Mouse (Mus musculus) stomach, embryonic 16.5 days (tissue): ENCODE data around the gene Rad18. TPM values are rescaled to one million over a fixed set of nuclear protein-coding genes. Genes with fewer than 3 reads are reported as not detected.

ENCODE experiments used
- ATAC-seq: fragments of 200-750 bp; cut with Nextera tagmentation; 2 replicates; pipeline ENCODE4 v1.8.0; 2017; ENCODE audit warnings: moderate number of reproducible peaks, moderate TSS enrichment; ENCODE audit not compliant: insufficient read depth, low FRiP score
- H3K27ac ChIP-seq: fragments of 300-500 bp; sonication (generic); 2 replicates; pipeline ENCODE4 v1.5.1; 2014; ENCODE audit warnings: low read length
- H3K27me3 ChIP-seq: fragments of 300-500 bp; sonication (generic); 2 replicates; pipeline ENCODE4 v1.6.1; 2014; ENCODE audit warnings: low read length, control low read depth, mixed read lengths; ENCODE audit not compliant: control insufficient read depth, insufficient read depth
- H3K36me3 ChIP-seq: fragments of 300-500 bp; sonication (generic); 2 replicates; pipeline ENCODE4 v1.6.1; 2014; ENCODE audit warnings: low read length; ENCODE audit not compliant: control insufficient read depth, insufficient read depth
- H3K4me1 ChIP-seq: fragments of 300-500 bp; sonication (generic); 2 replicates; pipeline ENCODE4 v1.6.1; 2014; ENCODE audit warnings: low read length, control low read depth, mixed read lengths; ENCODE audit not compliant: control insufficient read depth, insufficient read depth
- H3K4me2 ChIP-seq: fragments of 300-500 bp; sonication (generic); 2 replicates; pipeline ENCODE4 v1.6.1; 2014; ENCODE audit warnings: low read depth, low read length, mixed read lengths
- H3K4me3 ChIP-seq: fragments of 300-500 bp; sonication (generic); replicated peaks from 2 replicates; pipeline ENCODE4 v1.5.1; 2014; ENCODE audit warnings: mild to moderate bottlenecking, low read length
- H3K9ac ChIP-seq: fragments of 300-500 bp; sonication (generic); 2 replicates; pipeline ENCODE4 v1.6.1; 2014; ENCODE audit warnings: low read length
- H3K9me3 ChIP-seq: fragments of 300-500 bp; sonication (generic); replicated peaks from 2 replicates; pipeline ENCODE4 v1.6.1; 2016; ENCODE audit warnings: low read length, control low read depth; ENCODE audit not compliant: control insufficient read depth
- WGBS: fragments of 180-500 bp; shearing (Covaris S2); extraction: QIAGEN DNeasy Blood & Tissue Kit; methylation state at CpG from one replicate; pipeline ENCODE4 v1.1.7; 2014; 5-methylcytosine and 5-hydroxymethylcytosine counted together
- polyA plus RNA-seq: library from polyadenylated mRNA; unstranded; fragments of >200 nt; fragmentation: Nextera tagmentation; extraction: Ambion mirVana; gene quantifications from 2 replicates; pipeline ENCODE4 v1.2.1, GENCODE M21; 2015

Gene Rad18
- polyA plus RNA-seq, 1 experiment from 2014 or later, result 30.2 TPM

- no peaks in the 10 kb centered on the region for H3K36me3 ChIP-seq
- H3K9ac ChIP-seq, result no peak overlapping the region
- H3K4me2 ChIP-seq, result no peak overlapping the region
- no peak for ATAC-seq
- no peaks in the 10 kb centered on the region for H3K4me1 ChIP-seq
- H3K27ac ChIP-seq, result no peak overlapping the region
- WGBS, result 63% methylated on average over 5 of the region's 5 CpGs
- H3K27me3 ChIP-seq, result no peaks in the 10 kb centered on the region
- no peaks in the 10 kb centered on the region for H3K9me3 ChIP-seq
- no peak overlapping the region for H3K4me3 ChIP-seq
These were observed 76.5 kb downstream of the Rad18 start for GRCm38 (mm10) chr6:112620027-112620426.

DNA sequence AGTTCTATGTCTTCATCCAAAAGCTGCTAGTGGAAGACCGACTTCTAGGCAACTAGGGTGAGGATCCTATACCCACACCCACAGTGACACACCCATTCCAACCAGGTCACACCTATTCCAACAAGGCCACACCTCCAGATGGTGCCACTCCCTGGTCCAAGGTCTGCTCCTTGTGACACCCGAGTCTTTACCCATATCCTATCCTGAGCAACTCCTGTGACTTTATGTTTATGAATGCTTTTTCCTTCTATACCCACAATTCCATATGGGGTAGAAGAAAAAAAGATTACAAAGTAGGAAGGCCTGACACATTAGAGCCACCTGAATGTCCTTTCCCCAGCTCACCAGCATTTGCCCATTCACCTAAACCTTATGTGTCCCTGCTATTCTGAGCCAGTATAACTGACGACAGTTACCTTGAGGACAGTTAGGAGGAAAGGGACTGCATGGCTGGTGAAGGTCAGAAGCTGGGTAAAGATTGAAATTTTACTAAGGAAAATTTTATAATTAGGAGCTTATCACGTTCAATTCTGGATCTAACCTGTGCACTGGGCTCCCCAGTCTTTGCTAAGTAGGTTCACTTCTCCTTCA, 78.7 kb downstream of the Rad18 start:
- Histone ChIP-seq H3K36me3 (no peaks in the 10 kb centered on the region), H3K4me1 (no peaks in the 10 kb centered on the region), H3K4me3 (no peak overlapping the region), H3K9ac (no peak overlapping the region), H3K27me3 (no peaks in the 10 kb centered on the region), H3K4me2 (no peak overlapping the region), H3K27ac (no peak overlapping the region), H3K9me3 (no peaks in the 10 kb centered on the region)
- no peak for ATAC-seq
- WGBS, result 84% methylated on average over 4 of the region's 4 CpGs

GRCm38 (mm10) chr6:112609027-112609426, 87.5 kb downstream of the Rad18 start:
- Histone ChIP-seq H3K27me3 (no peaks in the 10 kb centered on the region), H3K4me3 (no peak overlapping the region), H3K4me2 (no peak overlapping the region), H3K9ac (no peak overlapping the region), H3K36me3 (no peaks in the 10 kb centered on the region), H3K27ac (no peak overlapping the region), H3K9me3 (no peaks in the 10 kb centered on the region), H3K4me1 (no peaks in the 10 kb centered on the region)
- ATAC-seq, result no peak
- WGBS, result 61% methylated on average over 4 of the region's 4 CpGs

GRCm38 (mm10) chr6:112603866-112604265, 92.6 kb downstream of the Rad18 start:
- ATAC-seq, result no peak
- Histone ChIP-seq H3K4me2 (no peak overlapping the region), H3K4me3 (no peak overlapping the region), H3K9ac (no peak overlapping the region), H3K27me3 (no peaks in the 10 kb centered on the region), H3K36me3 (no peaks in the 10 kb centered on the region), H3K9me3 (no peaks in the 10 kb centered on the region), H3K4me1 (no peaks in the 10 kb centered on the region), H3K27ac (no peak overlapping the region)

DNA sequence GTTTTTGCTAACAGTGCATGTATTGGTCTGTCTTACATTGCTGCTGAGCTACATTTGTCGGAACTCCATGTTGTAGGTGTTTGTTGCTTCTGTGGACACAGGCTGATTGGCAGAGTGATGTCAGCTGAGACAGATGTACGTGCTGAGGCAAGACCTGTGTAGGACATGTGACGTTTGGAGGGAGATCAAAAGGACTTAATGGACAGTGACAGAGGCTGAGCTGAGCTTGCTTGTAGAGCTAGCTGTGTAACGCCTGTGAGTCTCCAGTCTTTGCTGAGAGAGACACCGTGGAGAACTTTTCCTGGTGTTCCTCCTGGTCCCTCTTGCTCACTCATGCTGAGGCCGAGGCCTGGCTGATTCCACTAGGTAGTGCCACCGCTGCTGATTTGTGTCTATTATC, 101.5 kb downstream of the Rad18 start:
- H3K36me3 ChIP-seq, result no peaks in the 10 kb centered on the region
- H3K27ac ChIP-seq, result no peak overlapping the region
- no peaks in the 10 kb centered on the region for H3K4me1 ChIP-seq
- no peak overlapping the region for H3K4me3 ChIP-seq
- H3K27me3 ChIP-seq, result no peaks in the 10 kb centered on the region
- ATAC-seq, result no peak
- H3K9ac ChIP-seq, result no peak overlapping the region
- no peaks in the 10 kb centered on the region for H3K9me3 ChIP-seq
- H3K4me2 ChIP-seq, result no peak overlapping the region
- 85% methylated on average over 7 of the region's 7 CpGs for WGBS

- H3K4me3 ChIP-seq, result no peak overlapping the region
- no peaks in the 10 kb centered on the region for H3K9me3 ChIP-seq
- 40% methylated on average over 1 of the region's 1 CpGs for WGBS
- H3K36me3 ChIP-seq, result no peaks in the 10 kb centered on the region
- ATAC-seq, result no peak
- H3K4me1 ChIP-seq, result no peaks in the 10 kb centered on the region
- no peak overlapping the region for H3K4me2 ChIP-seq
- no peak overlapping the region for H3K9ac ChIP-seq
- H3K27ac ChIP-seq, result no peak overlapping the region
- no peaks in the 10 kb centered on the region for H3K27me3 ChIP-seq
These were observed 108.6 kb downstream of the Rad18 start for GRCm38 (mm10) chr6:112587912-112588311.

GRCm38 (mm10) chr6:112586999-112587398, 109.5 kb downstream of the Rad18 start:
- H3K4me1 ChIP-seq, result no peaks in the 10 kb centered on the region
- H3K4me3 ChIP-seq, result no peak overlapping the region
- no peaks in the 10 kb centered on the region for H3K9me3 ChIP-seq
- no peak overlapping the region for H3K9ac ChIP-seq
- H3K27me3 ChIP-seq, result no peaks in the 10 kb centered on the region
- ATAC-seq, result no peak
- no peak overlapping the region for H3K4me2 ChIP-seq
- WGBS, result 79% methylated on average over 4 of the region's 4 CpGs
- no peak overlapping the region for H3K27ac ChIP-seq
- H3K36me3 ChIP-seq, result no peaks in the 10 kb centered on the region

DNA sequence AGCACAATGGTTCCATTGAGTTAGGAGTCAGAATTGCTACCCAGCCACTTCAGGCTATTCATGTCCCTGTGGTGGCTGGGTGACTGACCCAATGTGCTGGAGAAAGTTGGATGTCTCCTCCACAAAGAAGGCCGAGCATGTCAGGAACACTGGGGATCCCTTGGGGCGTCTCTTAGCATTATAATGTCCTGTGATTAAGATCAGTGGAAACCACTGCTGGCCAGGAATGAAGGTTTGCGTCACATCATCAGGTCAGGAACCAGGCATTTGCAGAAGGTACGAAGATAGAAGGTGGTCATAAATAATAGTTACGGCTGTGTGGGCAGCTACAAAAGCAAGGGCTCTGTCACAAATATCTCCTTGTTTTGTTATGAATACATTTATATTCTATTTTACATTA, 111.5 kb downstream of the Rad18 start:
- no peak overlapping the region for H3K9ac ChIP-seq
- H3K36me3 ChIP-seq, result no peaks in the 10 kb centered on the region
- no peak overlapping the region for H3K4me3 ChIP-seq
- H3K9me3 ChIP-seq, result no peaks in the 10 kb centered on the region
- no peaks in the 10 kb centered on the region for H3K27me3 ChIP-seq
- no peaks in the 10 kb centered on the region for H3K4me1 ChIP-seq
- H3K27ac ChIP-seq, result no peak overlapping the region
- no peak for ATAC-seq
- 83% methylated on average over 5 of the region's 5 CpGs for WGBS
- H3K4me2 ChIP-seq, result no peak overlapping the region

DNA sequence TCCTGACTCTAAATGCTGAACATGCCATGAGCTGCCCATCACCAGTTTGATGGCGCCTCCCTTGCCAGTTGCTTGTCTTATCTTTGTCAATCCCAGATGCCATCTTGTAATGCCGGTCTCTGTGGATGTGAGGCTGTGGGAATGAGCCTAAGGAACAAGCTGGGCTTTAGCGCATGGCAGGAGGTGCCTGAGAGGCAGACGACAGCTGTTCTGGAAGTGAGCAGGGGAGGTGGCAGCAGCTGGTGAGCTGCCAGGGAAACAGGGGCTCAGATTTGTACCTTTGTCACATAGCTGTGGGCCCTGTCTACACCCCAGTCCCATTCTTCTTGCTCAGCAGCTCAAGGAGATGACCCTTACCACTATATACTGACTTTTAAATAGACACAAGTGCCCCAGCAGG, 114.5 kb downstream of the Rad18 start:
- Histone ChIP-seq H3K9me3 (no peaks in the 10 kb centered on the region), H3K36me3 (no peaks in the 10 kb centered on the region), H3K4me3 (no peak overlapping the region), H3K27me3 (no peaks in the 10 kb centered on the region), H3K4me1 (no peaks in the 10 kb centered on the region), H3K4me2 (no peak overlapping the region), H3K27ac (no peak overlapping the region), H3K9ac (no peak overlapping the region)
- no peak for ATAC-seq
- 74% methylated on average over 4 of the region's 4 CpGs for WGBS

- no peaks in the 10 kb centered on the region for H3K9me3 ChIP-seq
- no peak overlapping the region for H3K9ac ChIP-seq
- H3K4me3 ChIP-seq, result no peak overlapping the region
- no peaks in the 10 kb centered on the region for H3K27me3 ChIP-seq
- no peaks in the 10 kb centered on the region for H3K36me3 ChIP-seq
- 59% methylated on average over 5 of the region's 5 CpGs for WGBS
- no peak for ATAC-seq
- no peak overlapping the region for H3K4me2 ChIP-seq
- no peaks in the 10 kb centered on the region for H3K4me1 ChIP-seq
- H3K27ac ChIP-seq, result no peak overlapping the region
These were observed 119.3 kb downstream of the Rad18 start for GRCm38 (mm10) chr6:112577198-112577597.
